Mouse (Mus musculus) cerebellum, adult 2 months (tissue): ENCODE results near the gene Cdhr3. TPM values are rescaled to one million over a fixed set of nuclear protein-coding genes. Genes with fewer than 3 reads are reported as not detected.

Experiments used
- DNase-seq, 2 experiments: peaks; one replicate each; pipeline ENCODE4 v3.0.0; 2021
- H3K27ac ChIP-seq: fragments of 200-500 bp; 2 replicates; pipeline ENCODE4 v1.5.1; 2012; ENCODE audit warnings: low read length, control low read depth, inconsistent platforms; ENCODE audit not compliant: insufficient read depth
- H3K27me3 ChIP-seq: fragments of 200-500 bp; 2 replicates; pipeline ENCODE4 v1.6.1; 2012; ENCODE audit warnings: inconsistent platforms, mild to moderate bottlenecking, low read length, moderate library complexity; ENCODE audit not compliant: control insufficient read depth, insufficient read depth
- H3K4me1 ChIP-seq: fragments of 200-500 bp; 2 replicates; pipeline ENCODE4 v1.6.1; 2011; ENCODE audit warnings: low read length; ENCODE audit not compliant: control insufficient read depth, insufficient read depth
- H3K4me3 ChIP-seq: fragments of 200-500 bp; replicated peaks from 2 replicates; pipeline ENCODE3; 2011; ENCODE audit warnings: mild to moderate bottlenecking, low read depth, low read length, control low read depth; ENCODE audit not compliant: insufficient read depth
- CTCF ChIP-seq: fragments of 200-500 bp; IDR thresholded peaks from 2 replicates; pipeline ENCODE4 v1.5.1; 2011; ENCODE audit warnings: low read depth, mild to moderate bottlenecking, control low read depth, low read length, moderate library complexity, borderline replicate concordance; ENCODE audit not compliant: insufficient read depth
- POLR2A ChIP-seq: fragments of 200-500 bp; IDR thresholded peaks from 2 replicates; pipeline ENCODE4 v1.6.1; 2011; ENCODE audit warnings: low read length, control low read depth, borderline replicate concordance; ENCODE audit not compliant: insufficient read depth
- WGBS: fragments of 180-500 bp; shearing (Covaris S2); methylation state at CpG from one replicate; pipeline ENCODE4 v1.1.7; 2018; 5-methylcytosine and 5-hydroxymethylcytosine counted together
- polyA plus RNA-seq: library from polyadenylated mRNA; depleted of rRNA; stranded (reverse); fragments of >200 nt; gene quantifications from 2 replicates; pipeline ENCODE4 v1.2.3, GENCODE M21; 2012; rRNA removed

Gene Cdhr3
- polyA plus RNA-seq, 1 experiment = 1.4 TPM

DNA sequence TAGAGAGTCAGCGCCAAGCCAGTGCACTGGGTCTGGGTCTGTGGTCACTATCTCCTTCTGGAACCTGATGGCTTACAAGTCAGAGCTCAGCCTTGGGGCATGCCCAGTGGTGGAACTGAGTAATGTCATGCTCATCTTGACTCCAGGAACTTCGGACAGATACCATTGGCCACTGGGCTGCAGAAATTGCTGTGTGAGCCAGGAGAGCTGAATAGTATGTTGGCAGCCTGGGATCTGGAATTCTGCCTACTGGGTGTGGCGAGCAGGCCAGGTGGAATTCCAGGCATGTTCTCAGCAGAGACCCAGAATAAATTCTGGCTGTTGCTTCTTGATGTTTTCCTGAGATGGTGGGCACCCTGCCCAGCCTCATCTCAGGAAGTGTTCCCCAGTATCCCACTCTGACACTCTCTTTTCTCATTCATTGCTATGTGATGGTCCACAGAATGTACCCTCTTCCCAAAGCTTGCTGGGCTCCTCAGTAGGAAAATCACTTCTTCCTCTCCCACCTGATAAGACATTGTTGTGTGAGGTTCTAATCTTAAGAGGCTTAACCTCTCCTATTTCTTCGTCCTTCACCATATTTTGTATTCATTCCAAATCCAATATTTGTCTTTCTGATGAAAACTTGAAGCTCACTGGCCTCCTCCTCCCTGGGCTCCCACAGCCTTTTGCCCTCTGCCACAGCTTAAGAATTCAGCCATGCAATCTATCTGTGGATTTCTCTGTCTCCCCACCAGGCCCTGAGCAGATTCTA is 97.4 kb downstream of the Cdhr3 start:
- H3K4me1 ChIP-seq = no peaks in the 10 kb centered on the region
- TF ChIP-seq POLR2A = no peak
- TF ChIP-seq CTCF = no peak
- DNase-seq = peak; percentile 19 to 55
- no peaks in the 10 kb centered on the region for H3K27me3 ChIP-seq
- 36% methylated on average over 4 of the region's 4 CpGs for WGBS
- no peak overlapping the region for H3K4me3 ChIP-seq
- H3K27ac ChIP-seq = no peak overlapping the region

DNA sequence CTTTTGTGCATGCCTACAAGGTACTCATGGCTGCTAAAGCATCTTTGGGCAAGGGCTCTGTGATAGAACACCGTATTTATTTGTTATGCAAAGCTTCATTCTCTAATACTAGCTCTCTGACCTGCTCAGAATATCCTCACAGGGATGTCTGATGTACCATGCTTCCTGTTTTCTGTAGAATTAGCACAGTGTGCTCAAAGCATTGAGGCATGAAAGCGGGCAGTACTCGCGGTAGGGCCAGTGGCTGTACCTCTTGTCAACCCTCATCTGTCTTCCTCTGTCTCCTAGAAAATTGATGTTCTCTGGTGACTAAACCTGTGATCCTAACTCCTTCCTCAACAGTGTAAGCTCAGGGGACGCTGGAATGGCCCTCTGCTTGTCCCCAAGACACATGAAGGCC is 98.6 kb downstream of the Cdhr3 start:
- no peaks in the 10 kb centered on the region for H3K4me1 ChIP-seq
- DNase-seq = no peak
- WGBS = 93% methylated on average over 5 of the region's 5 CpGs
- no peak overlapping the region for H3K27ac ChIP-seq
- no peak overlapping the region for H3K4me3 ChIP-seq
- TF ChIP-seq POLR2A (no peak), CTCF (no peak)
- H3K27me3 ChIP-seq = no peaks in the 10 kb centered on the region

DNA sequence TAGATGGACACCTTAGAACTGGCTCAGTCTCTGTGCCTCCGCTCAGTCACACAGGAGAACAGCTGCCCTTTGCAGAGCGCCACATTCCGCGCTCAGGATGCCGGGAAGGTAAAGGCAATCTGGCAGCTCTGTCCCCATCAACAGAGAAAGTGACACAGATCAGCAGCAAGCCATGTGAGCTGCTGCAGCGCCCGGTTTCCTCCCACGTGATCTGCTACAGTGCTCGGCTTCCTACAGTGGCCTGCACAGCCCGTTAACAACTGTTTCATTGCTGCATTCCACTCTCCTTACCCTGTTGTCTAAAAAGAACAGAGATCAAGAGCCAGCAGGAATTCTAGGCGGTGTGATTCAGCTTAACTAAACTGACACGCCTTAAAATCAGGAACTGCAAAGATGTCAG is 102.9 kb downstream of the Cdhr3 start:
- TF ChIP-seq CTCF (no peak), POLR2A (no peak)
- no peak overlapping the region for H3K27ac ChIP-seq
- DNase-seq = peak; percentile 18 to 22

DNA sequence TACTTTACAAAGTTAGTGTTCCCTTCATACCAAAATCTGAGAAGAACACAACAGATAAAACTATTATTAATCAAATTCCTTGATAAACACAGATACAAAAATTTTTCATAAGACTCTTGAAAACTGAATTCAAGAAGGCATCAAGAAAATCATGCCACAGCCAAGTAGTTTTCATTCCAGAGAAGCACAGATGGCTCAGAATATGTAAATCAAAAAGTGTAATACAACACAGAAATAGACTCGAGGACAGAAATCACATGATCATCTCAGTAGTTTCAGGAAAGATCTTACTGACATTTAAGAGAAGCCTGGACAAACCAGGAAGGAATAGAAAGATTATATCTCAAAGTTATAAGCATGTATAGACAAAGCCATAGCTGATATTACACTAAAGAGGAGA is 106.4 kb downstream of the Cdhr3 start:
- WGBS = 17% methylated on average over 1 of the region's 1 CpGs
- H3K27ac ChIP-seq = no peak overlapping the region
- TF ChIP-seq CTCF = no peak
- TF ChIP-seq POLR2A = no peak
- no peak overlapping the region for H3K4me3 ChIP-seq
- no peaks in the 10 kb centered on the region for H3K27me3 ChIP-seq
- peaks cover 6% of the 10 kb centered on the region; the same call in 1 of the 2 replicates for H3K4me1 ChIP-seq
- DNase-seq = no peak

More for the DNA sequence above, 102.9 kb downstream of the Cdhr3 start:
- Histone ChIP-seq H3K4me1 (no peaks in the 10 kb centered on the region), H3K4me3 (no peak overlapping the region), H3K27me3 (no peaks in the 10 kb centered on the region)
- WGBS = 64% methylated on average over 12 of the region's 12 CpGs

Other genes starting within 250 kb of the Cdhr3 start
- gene Sypl, start 139.0 kb downstream of the Cdhr3 start, polyA plus RNA-seq = 53.6 and 54.7 TPM in 2 replicates
- gene Atxn7l1, start 54.8 kb upstream of the Cdhr3 start, polyA plus RNA-seq = 38.7 and 40.9 TPM in 2 replicates